Mouse (Mus musculus): ENCODE measurements around the gene Exd2. TPM values are rescaled to one million over a fixed set of nuclear protein-coding genes. Genes with fewer than 3 reads are reported as not detected.
A peak's percentile ranks its signal among the peaks of the same experiment; 100 is the strongest.

The Exd2 gene
- total and polyA plus RNA-seq, 2 experiments from 2014 or later, result 6.8 to 32.5 TPM

DNA sequence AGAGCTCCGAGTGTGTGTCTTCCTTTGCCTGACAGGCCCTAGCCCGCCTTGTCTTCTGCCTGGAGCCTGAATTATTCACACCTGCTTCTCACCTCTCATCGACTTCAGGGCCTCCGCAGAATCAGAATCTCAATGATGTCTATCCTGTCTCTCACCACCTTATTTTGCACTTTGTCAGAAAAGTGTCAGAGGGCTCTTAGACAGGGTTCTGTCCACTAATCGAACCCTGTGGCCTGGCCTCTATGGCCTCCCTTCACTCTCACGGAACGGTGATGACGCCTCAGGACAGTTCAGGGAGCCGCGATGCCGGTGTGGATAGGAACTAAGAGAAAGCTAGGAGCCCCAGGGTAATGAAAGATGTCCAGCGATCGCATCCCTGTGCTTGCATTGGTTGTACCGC, 55.1 kb downstream of the Exd2 start, which contains the start of gene Galnt16:
Gene Galnt16, plus strand, starts transcription at position 301 of the 400 bp plus-strand sequence.
- TF ChIP-seq CTCF (IDR thresholded peaks at IDR 0.05; ENCODE audit: low read depth) (no peak), EP300 (IDR thresholded peaks at IDR 0.05; ENCODE audit: low read depth) (no peak)
- DNase-seq (ENCODE audit: low spot score) (no peak), ATAC-seq (ENCODE audit: insufficient read depth, low read depth) (no peak)
- Histone ChIP-seq H3K27ac (ENCODE audit: low read depth) (no peak within 1 kb of the TSS), H3K4me1 (ENCODE audit: control insufficient read depth, insufficient read depth) (no peaks in the 10 kb centered on the region), H3K9me3 (replicated peaks; ENCODE audit: control insufficient read depth, low read length) (no peaks in the 10 kb centered on the region), H3K27me3 (ENCODE audit: control insufficient read depth, insufficient read depth, low read length) (peaks cover 67% of the 10 kb centered on the region), H3K36me3 (replicated peaks; ENCODE audit: control insufficient read depth, insufficient read depth, low read length) (no peaks in the 10 kb centered on the region), H3K9ac (replicated peaks; ENCODE audit: low read depth, low read length) (peak within 1 kb of the TSS; percentile 27; the same call in 1 of the 2 replicates), H3K4me3 (ENCODE audit: low read depth, low read length) (peak within 1 kb of the TSS; percentile 51), H3K4me2 (ENCODE audit: low read depth, low read length) (peak within 1 kb of the TSS; percentile 76)
- whole genome bisulfite sequencing, result 10% methylated on average over 14 of the region's 14 CpGs

DNA sequence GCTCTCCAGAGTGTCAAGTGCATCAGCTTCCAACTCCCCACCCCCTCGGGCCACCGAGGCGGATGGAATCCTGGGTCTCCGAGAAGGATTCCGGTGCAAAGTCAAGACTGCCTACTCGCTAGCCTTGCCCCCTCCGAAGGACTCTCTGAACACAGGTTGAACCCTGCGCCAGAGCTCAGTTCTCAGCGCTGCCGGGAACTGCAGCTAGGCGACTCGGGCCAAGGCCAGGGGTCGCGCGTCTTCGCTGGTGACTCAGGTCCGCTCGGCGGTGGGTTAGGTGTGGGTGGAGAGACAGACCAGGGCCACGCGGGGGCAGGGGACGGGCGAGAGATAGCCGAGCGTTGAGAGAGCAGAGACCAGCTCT, 55.5 kb downstream of the Exd2 start:
- no peak for TF ChIP-seq EP300 (IDR thresholded peaks at IDR 0.05; ENCODE audit: low read depth)
- TF ChIP-seq CTCF (IDR thresholded peaks at IDR 0.05; ENCODE audit: low read depth), result no peak
- DNase-seq (ENCODE audit: low spot score) (no peak), ATAC-seq (ENCODE audit: insufficient read depth, low read depth) (0 out of 2 replicates have a peak, but pooled peaks have one; percentile 28)
- Histone ChIP-seq H3K4me1 (ENCODE audit: control insufficient read depth, insufficient read depth) (no peaks in the 10 kb centered on the region), H3K27me3 (ENCODE audit: control insufficient read depth, insufficient read depth, low read length) (peaks cover 67% of the 10 kb centered on the region), H3K4me2 (ENCODE audit: low read depth, low read length) (peak overlapping the region; percentile 76), H3K4me3 (ENCODE audit: low read depth, low read length) (peak overlapping the region; percentile 51), H3K9ac (replicated peaks; ENCODE audit: low read depth, low read length) (no peak overlapping the region), H3K27ac (ENCODE audit: low read depth) (no peak overlapping the region), H3K36me3 (replicated peaks; ENCODE audit: control insufficient read depth, insufficient read depth, low read length) (no peaks in the 10 kb centered on the region), H3K9me3 (replicated peaks; ENCODE audit: control insufficient read depth, low read length) (no peaks in the 10 kb centered on the region)
- under 1% methylated on average over 25 of the region's 25 CpGs for WGBS

DNA sequence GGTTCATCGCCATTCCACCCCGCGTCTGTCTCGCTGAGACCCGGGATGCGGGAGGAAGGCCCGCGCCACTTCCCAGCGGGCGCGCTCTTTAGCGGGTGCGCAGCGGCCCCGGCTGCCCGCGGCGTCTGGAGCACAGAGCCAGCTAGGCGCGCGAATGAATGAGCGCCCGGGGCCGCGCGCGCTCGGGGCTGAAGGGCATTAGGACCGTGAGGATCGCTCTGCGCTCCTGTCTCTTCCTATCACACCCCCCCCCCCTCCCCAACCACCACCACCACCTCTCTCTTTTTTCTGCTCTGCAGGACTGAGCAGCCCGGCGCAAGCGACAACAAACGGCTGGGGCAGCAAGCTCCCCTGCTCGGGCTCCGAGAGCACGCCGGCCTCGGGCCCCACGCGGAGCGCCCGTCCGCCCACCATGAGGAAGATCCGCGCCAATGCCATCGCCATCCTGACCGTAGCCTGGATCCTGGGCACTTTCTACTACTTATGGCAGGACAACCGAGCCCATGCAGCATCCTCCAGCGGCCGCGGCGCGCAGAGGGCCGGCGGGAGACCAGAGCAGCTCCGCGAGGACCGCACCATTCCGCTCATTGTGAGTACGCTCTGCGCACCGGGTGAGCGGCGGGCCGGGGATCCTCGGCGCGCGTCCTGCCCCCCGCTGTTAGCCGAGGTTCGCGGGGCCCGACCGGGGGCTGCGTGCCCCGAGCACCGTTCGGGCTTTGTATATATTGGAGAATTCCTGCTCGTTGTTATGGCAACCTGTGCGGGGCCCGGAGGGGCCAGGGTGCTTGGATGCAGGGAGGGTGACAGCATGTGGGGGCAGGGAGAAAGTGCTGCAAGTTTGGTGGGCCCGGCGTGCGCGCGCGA, 56.1 kb downstream of the Exd2 start:
- Histone ChIP-seq H3K4me1 (ENCODE audit: control insufficient read depth, insufficient read depth) (no peaks in the 10 kb centered on the region), H3K9ac (replicated peaks; ENCODE audit: low read depth, low read length) (peak overlapping the region; percentile 27; the same call in 1 of the 2 replicates), H3K36me3 (replicated peaks; ENCODE audit: control insufficient read depth, insufficient read depth, low read length) (no peaks in the 10 kb centered on the region), H3K27ac (ENCODE audit: low read depth) (no peak overlapping the region), H3K27me3 (ENCODE audit: control insufficient read depth, insufficient read depth, low read length) (peaks cover 67% of the 10 kb centered on the region), H3K9me3 (replicated peaks; ENCODE audit: control insufficient read depth, low read length) (no peaks in the 10 kb centered on the region), H3K4me3 (ENCODE audit: low read depth, low read length) (peak overlapping the region; percentile 51), H3K4me2 (ENCODE audit: low read depth, low read length) (peak overlapping the region; percentile 76)
- TF ChIP-seq CTCF (IDR thresholded peaks at IDR 0.05; ENCODE audit: low read depth), result no peak
- DNase-seq (ENCODE audit: low spot score), result no peak
- peak; percentile 33; the same call in 1 of the 2 replicates for ATAC-seq (ENCODE audit: insufficient read depth, low read depth)
- 1% methylated on average over 74 of the region's 90 CpGs for WGBS

DNA sequence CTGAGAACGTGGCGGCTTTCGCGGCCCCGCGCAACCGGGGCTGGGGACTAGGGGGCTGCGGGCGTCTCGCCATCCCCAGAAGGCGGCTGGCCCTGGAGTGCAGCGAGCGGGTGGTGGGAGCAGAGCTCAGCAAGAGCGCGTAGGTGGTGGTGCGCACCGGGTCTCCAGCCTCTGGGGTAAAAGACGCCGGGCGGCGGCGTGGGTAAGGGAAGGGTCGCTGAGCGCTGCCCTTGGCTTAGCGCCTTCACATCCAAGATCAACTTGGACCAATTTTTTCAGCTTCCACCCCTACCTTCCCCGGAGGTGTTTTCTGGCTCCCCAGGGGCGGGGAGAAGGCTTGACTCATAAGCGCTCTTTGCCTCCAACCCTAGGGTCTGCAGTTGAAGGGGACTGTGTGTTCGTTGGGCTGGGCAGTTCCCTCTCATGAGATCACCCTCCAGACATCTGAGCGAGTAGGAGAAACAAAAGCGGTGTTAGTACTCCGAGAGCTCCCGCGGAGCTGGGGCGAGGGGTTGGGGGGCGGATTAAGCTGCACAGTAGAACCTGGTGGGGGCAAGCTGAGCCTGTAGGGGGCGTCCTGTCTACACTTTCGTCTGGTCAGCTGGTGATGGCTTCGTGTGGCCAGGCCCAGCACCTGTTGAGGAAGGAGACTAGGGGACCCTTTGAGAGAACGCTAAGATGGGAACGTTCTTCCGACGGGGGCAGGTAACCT, 56.9 kb downstream of the Exd2 start:
- no peak overlapping the region for H3K27ac ChIP-seq (ENCODE audit: low read depth)
- peak overlapping the region; percentile 51 for H3K4me3 ChIP-seq (ENCODE audit: low read depth, low read length)
- TF ChIP-seq CTCF (IDR thresholded peaks at IDR 0.05; ENCODE audit: low read depth) (no peak), EP300 (IDR thresholded peaks at IDR 0.05; ENCODE audit: low read depth) (no peak)
- DNase-seq (ENCODE audit: low spot score), result no peak
- peak overlapping the region; percentile 76 for H3K4me2 ChIP-seq (ENCODE audit: low read depth, low read length)
- no peaks in the 10 kb centered on the region for H3K4me1 ChIP-seq (ENCODE audit: control insufficient read depth, insufficient read depth)
- no peaks in the 10 kb centered on the region for H3K36me3 ChIP-seq (replicated peaks; ENCODE audit: control insufficient read depth, insufficient read depth, low read length)
- H3K27me3 ChIP-seq (ENCODE audit: control insufficient read depth, insufficient read depth, low read length), result peaks cover 67% of the 10 kb centered on the region
- H3K9ac ChIP-seq (replicated peaks; ENCODE audit: low read depth, low read length), result peak overlapping the region; percentile 27; the same call in 1 of the 2 replicates
- no peaks in the 10 kb centered on the region for H3K9me3 ChIP-seq (replicated peaks; ENCODE audit: control insufficient read depth, low read length)
- WGBS, result 2% methylated on average over 43 of the region's 43 CpGs
- peak; percentile 21; the same call in 1 of the 2 replicates for ATAC-seq (ENCODE audit: insufficient read depth, low read depth)

DNA sequence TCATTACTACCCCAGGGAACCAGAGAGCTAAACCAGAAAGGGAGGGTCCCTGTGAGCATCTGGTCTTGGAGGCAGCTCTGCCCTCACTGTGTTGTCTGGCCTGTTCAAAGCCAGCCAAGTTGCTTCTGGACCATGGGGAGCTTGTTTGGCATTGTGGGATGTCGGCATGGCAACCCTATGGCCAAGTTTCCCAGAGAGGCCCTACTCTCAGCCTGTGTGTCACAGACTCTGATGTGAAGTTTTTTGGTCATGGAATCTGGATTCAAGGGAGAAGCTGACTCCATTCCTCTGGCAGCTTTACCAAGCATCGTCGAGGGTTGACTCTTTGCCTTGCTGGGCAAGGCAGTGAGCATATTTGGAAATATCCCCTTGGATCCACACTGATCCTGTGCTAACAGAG, 59.1 kb downstream of the Exd2 start:
- peaks cover 48% of the 10 kb centered on the region for H3K27me3 ChIP-seq (ENCODE audit: control insufficient read depth, insufficient read depth, low read length)
- no peak; the same call in 1 of the 2 replicates for ATAC-seq (ENCODE audit: insufficient read depth, low read depth)

More for the DNA sequence above, 59.1 kb downstream of the Exd2 start:
- Histone ChIP-seq H3K36me3 (replicated peaks; ENCODE audit: control insufficient read depth, insufficient read depth, low read length) (no peaks in the 10 kb centered on the region), H3K9ac (replicated peaks; ENCODE audit: low read depth, low read length) (no peak overlapping the region), H3K4me1 (ENCODE audit: control insufficient read depth, insufficient read depth) (no peaks in the 10 kb centered on the region), H3K9me3 (replicated peaks; ENCODE audit: control insufficient read depth, low read length) (no peaks in the 10 kb centered on the region), H3K4me3 (ENCODE audit: low read depth, low read length) (no peak overlapping the region), H3K4me2 (ENCODE audit: low read depth, low read length) (no peak overlapping the region), H3K27ac (ENCODE audit: low read depth) (no peak overlapping the region)
- 67% methylated on average over 3 of the region's 3 CpGs for WGBS
- no peak for DNase-seq (ENCODE audit: low spot score)
- TF ChIP-seq CTCF (IDR thresholded peaks at IDR 0.05; ENCODE audit: low read depth) (no peak), EP300 (IDR thresholded peaks at IDR 0.05; ENCODE audit: low read depth) (no peak)
